Mouse (Mus musculus) hindbrain, embryonic 10.5 days (tissue): ENCODE results near the gene Itgb5. TPM values are rescaled to one million over a fixed set of nuclear protein-coding genes. Genes with fewer than 3 reads are reported as not detected.

Experiments
- DNase-seq: peaks from one replicate; pipeline ENCODE4 v3.0.0-alpha.2; 2017; ENCODE audit warnings: low spot score
- H3K27ac ChIP-seq: fragments of 300-500 bp; sonication (generic); 2 replicates; pipeline ENCODE4 v1.5.1; 2016; ENCODE audit warnings: mild to moderate bottlenecking, moderate library complexity
- H3K27me3 ChIP-seq: fragments of 300-500 bp; sonication (generic); 2 replicates; pipeline ENCODE4 v1.6.1; 2016; ENCODE audit warnings: mild to moderate bottlenecking; ENCODE audit not compliant: poor library complexity, insufficient read depth, severe bottlenecking
- H3K36me3 ChIP-seq: fragments of 300-500 bp; sonication (generic); 2 replicates; pipeline ENCODE4 v1.6.1; 2016; ENCODE audit warnings: mild to moderate bottlenecking, moderate library complexity
- H3K4me1 ChIP-seq: fragments of 300-500 bp; sonication (generic); replicated peaks from 2 replicates; pipeline ENCODE4 v1.6.1; 2016; ENCODE audit warnings: mild to moderate bottlenecking
- H3K4me3 ChIP-seq: fragments of 300-500 bp; sonication (generic); 2 replicates; pipeline ENCODE4 v1.5.1; 2016; ENCODE audit warnings: mild to moderate bottlenecking, moderate library complexity
- H3K9me3 ChIP-seq: fragments of 300-500 bp; sonication (generic); 2 replicates; pipeline ENCODE4 v1.6.1; 2016; ENCODE audit warnings: mild to moderate bottlenecking, moderate library complexity
- WGBS: fragments of 180-500 bp; shearing (Covaris S2); methylation state at CpG from one replicate; pipeline ENCODE4 v1.1.7; 2016; 5-methylcytosine and 5-hydroxymethylcytosine counted together
- polyA plus RNA-seq: library from polyadenylated mRNA; unstranded; fragments of >200 nt; fragmentation: Nextera tagmentation; extraction: Ambion mirVana; gene quantifications from 2 replicates; pipeline ENCODE4 v1.2.1, GENCODE M21; 2016

Itgb5 gene
- polyA plus RNA-seq, 1 experiment from 2014 or later, result 30.3 TPM

- WGBS, result 71% methylated on average over 3 of the region's 3 CpGs
- H3K4me3 ChIP-seq, result no peak overlapping the region
- no peaks in the 10 kb centered on the region for H3K9me3 ChIP-seq
- no peaks in the 10 kb centered on the region for H3K27me3 ChIP-seq
- H3K36me3 ChIP-seq, result no peaks in the 10 kb centered on the region
- no peak for DNase-seq
- H3K27ac ChIP-seq, result no peak overlapping the region
- H3K4me1 ChIP-seq, result no peaks in the 10 kb centered on the region
These were observed 19.5 kb upstream of the Itgb5 start for GRCm38 (mm10) chr16:33810002-33810401.

GRCm38 (mm10) chr16:33818413-33819165 lies 10.9 kb upstream of the Itgb5 start:
- Histone ChIP-seq H3K4me1 (no peaks in the 10 kb centered on the region), H3K27ac (no peak overlapping the region), H3K36me3 (no peaks in the 10 kb centered on the region), H3K4me3 (no peak overlapping the region), H3K27me3 (peaks cover 16% of the 10 kb centered on the region), H3K9me3 (no peaks in the 10 kb centered on the region)
- 86% methylated on average over 7 of the region's 7 CpGs for WGBS
- DNase-seq, result no peak

DNA sequence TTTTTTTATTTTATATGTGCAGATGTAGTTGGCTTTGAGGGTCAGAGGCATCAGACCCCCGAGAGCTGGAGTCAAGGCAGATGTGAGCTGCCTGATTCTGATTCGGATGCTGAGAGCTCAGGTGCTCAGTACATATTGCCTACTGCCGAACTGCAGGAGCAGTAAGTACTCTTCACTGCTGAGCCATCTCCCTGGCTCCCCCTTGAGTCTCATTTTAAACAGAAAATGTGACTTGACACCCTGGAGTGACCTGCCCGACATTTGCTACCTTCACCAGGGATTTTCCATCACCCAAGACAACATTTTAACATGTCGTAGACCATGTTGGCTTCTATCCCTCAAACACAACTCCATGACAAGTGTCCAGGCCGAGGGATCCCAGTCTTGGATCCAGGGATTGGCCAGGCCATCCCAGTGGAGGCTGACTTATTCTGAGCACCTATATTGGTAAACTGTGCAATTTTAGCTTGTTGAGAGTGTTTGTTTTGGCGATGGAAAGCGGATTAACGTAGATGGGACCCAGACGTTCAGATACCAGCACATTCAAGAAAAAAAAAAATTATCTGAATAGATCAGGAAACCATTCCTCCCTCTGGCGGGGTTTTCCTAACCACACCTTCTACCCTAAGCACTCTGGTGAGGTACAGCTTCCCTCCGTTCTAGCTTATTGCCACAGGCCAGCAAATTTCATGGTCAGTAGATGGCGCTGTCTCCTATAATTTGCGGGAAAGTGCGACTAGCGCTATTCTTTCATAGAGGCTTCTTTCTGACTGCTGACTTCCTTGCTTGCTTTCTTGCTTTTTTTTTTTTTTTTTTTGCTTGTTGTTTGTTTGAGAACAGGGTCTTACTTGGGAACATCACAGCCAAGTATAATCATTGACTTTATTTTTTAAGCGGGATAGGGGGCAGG lies 8.9 kb upstream of the Itgb5 start:
- H3K9me3 ChIP-seq, result no peaks in the 10 kb centered on the region
- H3K27ac ChIP-seq, result no peak overlapping the region
- H3K4me1 ChIP-seq, result peaks cover 5% of the 10 kb centered on the region; the same call in 1 of the 2 replicates
- H3K4me3 ChIP-seq, result no peak overlapping the region
- H3K27me3 ChIP-seq, result peaks cover 16% of the 10 kb centered on the region
- WGBS, result 21% methylated on average over 17 of the region's 17 CpGs
- peak; percentile 83 for DNase-seq
- no peaks in the 10 kb centered on the region for H3K36me3 ChIP-seq

DNA sequence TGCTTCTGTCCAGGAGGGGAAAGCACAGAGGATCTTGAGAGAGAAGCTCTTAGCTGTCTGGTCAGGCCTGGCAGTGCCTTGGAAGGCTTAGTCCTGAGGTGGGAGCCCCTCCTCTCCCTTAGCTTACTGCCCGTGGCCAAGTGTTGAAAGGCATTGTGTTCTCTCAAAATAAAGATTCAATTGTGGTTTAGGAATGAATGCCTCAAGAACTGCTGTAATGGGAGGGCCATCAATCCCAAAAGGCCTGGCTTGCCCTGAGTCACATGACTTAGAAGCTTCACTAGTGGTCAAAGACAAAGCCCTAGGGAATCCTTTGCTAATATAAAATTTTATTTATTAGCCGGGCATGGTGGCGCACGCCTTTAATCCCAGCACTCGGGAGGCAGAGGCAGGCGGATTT lies 4.9 kb upstream of the Itgb5 start:
- Histone ChIP-seq H3K9me3 (no peaks in the 10 kb centered on the region), H3K4me1 (peaks cover 12% of the 10 kb centered on the region), H3K4me3 (no peak overlapping the region), H3K36me3 (no peaks in the 10 kb centered on the region), H3K27me3 (peaks cover 37% of the 10 kb centered on the region), H3K27ac (no peak overlapping the region)
- 84% methylated on average over 6 of the region's 6 CpGs for WGBS
- no peak for DNase-seq

DNA sequence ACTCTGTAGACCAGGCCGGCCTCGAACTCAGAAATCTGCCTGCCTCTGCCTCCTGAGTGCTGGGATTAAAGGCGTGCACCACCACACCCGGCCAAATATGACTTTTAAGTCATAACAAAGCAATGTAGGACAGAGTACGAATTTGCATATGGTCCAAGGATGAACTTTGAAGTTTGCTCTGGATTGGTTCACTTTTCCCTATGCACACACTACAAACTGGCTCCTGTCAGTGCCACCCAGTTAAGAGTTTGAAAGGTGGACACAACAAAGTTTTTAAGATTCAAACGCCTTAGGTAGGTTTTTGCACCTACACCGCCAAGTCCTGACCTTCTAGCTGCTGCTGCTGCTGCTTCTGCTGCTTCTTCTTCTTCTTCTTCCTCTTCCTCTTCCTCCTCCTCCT lies 969 bp upstream of the Itgb5 start:
- Histone ChIP-seq H3K36me3 (no peaks in the 10 kb centered on the region), H3K4me3 (no peak overlapping the region), H3K27ac (no peak overlapping the region), H3K27me3 (peaks cover 61% of the 10 kb centered on the region), H3K9me3 (no peaks in the 10 kb centered on the region), H3K4me1 (peaks cover 37% of the 10 kb centered on the region)
- no peak for DNase-seq
- 89% methylated on average over 7 of the region's 7 CpGs for WGBS

DNA sequence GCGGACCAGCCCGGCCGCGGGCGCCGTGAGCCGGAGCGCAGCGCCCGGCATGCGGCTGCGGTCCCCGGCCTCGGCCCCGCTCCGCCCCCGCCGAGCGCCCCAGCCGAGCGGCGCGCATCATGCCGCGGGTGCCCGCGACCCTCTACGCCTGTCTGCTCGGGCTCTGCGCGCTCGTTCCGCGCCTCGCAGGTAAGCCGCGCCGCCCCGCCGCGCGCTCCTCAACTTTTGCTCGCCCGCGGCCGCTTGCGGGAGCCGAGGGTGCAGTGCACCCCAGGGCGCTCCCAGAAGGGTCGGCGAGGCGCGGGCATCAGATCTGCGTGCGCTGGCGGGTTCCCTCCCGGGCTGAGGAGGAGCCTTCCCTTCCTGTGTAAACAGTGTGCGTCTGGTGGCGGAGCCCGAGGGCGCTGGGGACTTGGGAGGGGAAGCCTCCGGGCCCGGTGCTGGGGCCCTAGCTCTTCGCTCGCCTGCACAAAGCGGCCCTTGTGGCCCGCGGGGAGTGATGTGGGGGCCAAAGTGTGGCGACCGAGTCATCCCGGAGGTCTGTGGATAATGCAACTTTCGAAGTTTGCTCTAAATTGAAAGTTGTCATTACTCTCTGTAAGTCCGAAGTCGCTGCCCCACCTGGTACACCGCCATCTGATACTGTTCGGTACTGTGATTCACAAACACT lies 512 bp downstream of the Itgb5 start:
- under 1% methylated on average over 76 of the region's 76 CpGs for WGBS
- H3K27ac ChIP-seq, result peak overlapping the region; percentile 88
- H3K27me3 ChIP-seq, result peaks cover 68% of the 10 kb centered on the region
- no peaks in the 10 kb centered on the region for H3K36me3 ChIP-seq
- H3K4me1 ChIP-seq, result peaks cover 47% of the 10 kb centered on the region
- no peaks in the 10 kb centered on the region for H3K9me3 ChIP-seq
- DNase-seq, result peak; percentile 63
- peak overlapping the region; percentile 86 for H3K4me3 ChIP-seq

- H3K27ac ChIP-seq, result peak overlapping the region; percentile 88
- no peaks in the 10 kb centered on the region for H3K36me3 ChIP-seq
- H3K27me3 ChIP-seq, result peaks cover 74% of the 10 kb centered on the region
- peak overlapping the region; percentile 86 for H3K4me3 ChIP-seq
- H3K4me1 ChIP-seq, result peaks cover 48% of the 10 kb centered on the region
- 2% methylated on average over 18 of the region's 18 CpGs for WGBS
- peak; percentile 22 for DNase-seq
- H3K9me3 ChIP-seq, result no peaks in the 10 kb centered on the region
These were observed 1.1 kb downstream of the Itgb5 start for GRCm38 (mm10) chr16:33830512-33831105.

DNA sequence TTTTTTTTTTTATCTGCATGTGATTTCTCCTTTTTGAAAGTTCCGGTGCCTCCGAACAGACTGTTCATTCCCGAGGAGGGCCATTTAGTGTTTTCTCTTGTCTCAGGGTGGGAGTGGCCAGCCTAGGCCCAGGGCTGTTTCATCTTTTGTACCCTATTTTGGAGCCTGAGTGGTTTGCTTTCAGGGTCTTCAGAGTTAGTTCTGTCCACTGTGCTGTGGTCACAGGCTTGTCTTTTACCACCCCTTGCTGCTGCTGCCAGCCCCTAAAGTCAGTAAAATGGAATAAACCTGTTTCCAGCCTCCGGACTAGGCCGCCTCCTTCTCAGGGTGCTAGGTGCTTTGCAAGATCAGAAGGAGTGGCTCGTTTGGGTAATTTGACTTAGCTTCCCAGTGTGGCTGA lies 2.6 kb downstream of the Itgb5 start:
- Histone ChIP-seq H3K4me3 (no peak overlapping the region), H3K9me3 (no peaks in the 10 kb centered on the region), H3K27me3 (peaks cover 73% of the 10 kb centered on the region), H3K36me3 (no peaks in the 10 kb centered on the region), H3K27ac (no peak overlapping the region), H3K4me1 (peaks cover 48% of the 10 kb centered on the region)
- WGBS, result 55% methylated on average over 6 of the region's 6 CpGs
- DNase-seq, result no peak

DNA sequence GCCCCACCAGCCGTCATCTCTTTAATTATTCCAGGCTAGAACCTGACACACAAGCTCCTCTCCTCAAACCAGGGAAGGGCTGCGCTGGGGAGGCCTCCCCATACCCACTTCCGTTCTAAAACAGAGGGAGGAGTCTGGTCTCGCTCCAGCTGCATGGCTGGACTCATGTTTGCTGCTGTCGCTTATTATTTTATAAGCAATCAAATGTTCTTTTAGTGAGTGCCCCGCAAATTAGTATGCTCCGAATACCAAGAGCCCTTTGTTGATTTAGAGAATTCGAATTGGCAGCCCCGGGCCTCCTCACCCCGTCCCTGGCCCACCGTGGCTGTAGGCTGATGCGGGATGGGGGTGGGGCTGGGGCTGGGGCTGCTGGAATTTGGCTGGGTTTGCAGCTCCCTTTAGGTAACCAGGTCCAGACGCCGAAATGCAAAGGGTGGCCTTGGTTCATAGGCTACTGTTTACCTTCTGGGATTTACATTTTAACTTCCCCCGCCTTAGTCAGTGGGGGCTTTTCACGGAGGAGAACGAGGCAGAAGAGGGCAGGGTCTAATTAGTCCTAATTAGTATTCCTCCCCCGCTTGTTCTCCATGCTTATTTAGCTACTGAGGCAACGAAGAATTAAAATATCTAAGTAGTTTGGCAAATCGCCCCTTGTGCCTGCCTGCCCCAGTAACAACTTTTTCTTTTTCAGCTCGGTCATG lies 3.4 kb downstream of the Itgb5 start:
- peak overlapping the region; percentile 83 for H3K27ac ChIP-seq
- peaks cover 64% of the 10 kb centered on the region for H3K27me3 ChIP-seq
- H3K4me1 ChIP-seq, result peaks cover 48% of the 10 kb centered on the region
- H3K36me3 ChIP-seq, result no peaks in the 10 kb centered on the region
- no peaks in the 10 kb centered on the region for H3K9me3 ChIP-seq
- 3% methylated on average over 21 of the region's 21 CpGs for WGBS
- DNase-seq, result peak; percentile 65
- H3K4me3 ChIP-seq, result peak overlapping the region; percentile 48

- peak overlapping the region; percentile 83 for H3K27ac ChIP-seq
- DNase-seq, result no peak
- no peaks in the 10 kb centered on the region for H3K36me3 ChIP-seq
- no peaks in the 10 kb centered on the region for H3K9me3 ChIP-seq
- peak overlapping the region; percentile 48 for H3K4me3 ChIP-seq
- peaks cover 59% of the 10 kb centered on the region for H3K27me3 ChIP-seq
- 5% methylated on average over 5 of the region's 5 CpGs for WGBS
- peaks cover 48% of the 10 kb centered on the region for H3K4me1 ChIP-seq
These were observed 3.9 kb downstream of the Itgb5 start for GRCm38 (mm10) chr16:33833429-33833753.

GRCm38 (mm10) chr16:33833781-33834482 lies 4.5 kb downstream of the Itgb5 start:
- peak; percentile 66 for DNase-seq
- WGBS, result 2% methylated on average over 25 of the region's 25 CpGs
- Histone ChIP-seq H3K27ac (peak overlapping the region; percentile 83), H3K4me1 (peaks cover 47% of the 10 kb centered on the region), H3K4me3 (peak overlapping the region; percentile 48), H3K27me3 (peaks cover 54% of the 10 kb centered on the region), H3K9me3 (no peaks in the 10 kb centered on the region), H3K36me3 (no peaks in the 10 kb centered on the region)
